15 mouse cellular contexts compared by ENCODE assay signal in the genomic region with DNA sequence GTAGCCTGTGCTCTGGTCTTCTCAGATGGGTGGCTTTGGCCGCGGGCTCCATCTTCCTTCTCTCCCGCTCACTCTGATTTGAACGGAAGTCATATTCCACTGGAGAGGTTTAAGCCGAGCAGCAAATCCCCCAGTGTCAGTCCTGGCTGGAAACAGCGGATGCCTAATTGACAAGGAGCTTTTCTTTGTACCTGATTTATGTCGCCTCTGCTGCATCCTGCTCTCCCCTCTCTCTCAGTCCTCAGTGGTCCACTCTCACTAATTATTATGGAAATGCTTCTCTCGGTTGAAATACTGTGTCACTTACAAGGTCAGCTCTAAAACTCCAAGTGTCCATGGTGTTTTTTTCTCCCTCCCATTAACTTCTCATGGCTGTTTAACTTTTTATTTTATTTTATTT.
"Had no signal": no experiment of that assay in that cellular context is flagged by ENCODE, and none has a peak within 500 bp of the region (broad histone marks: within the 10 kb centered on the region; RNA-seq: fewer than 3 reads in every experiment).

No protein-coding gene starts in this region.

- H3K4me3 ChIP-seq: liver, embryonic 15.5 days; megakaryocyte, embryonic 14.5 days; midbrain, embryonic 13.5 days had no signal

- DNase-seq: kidney, adult 11 months; kidney, adult 9 months; kidney, postnatal 36 days; layer of hippocampus, adult 9-11 months; lung, embryonic 14.5 days; lung, postnatal 10 days; lung, postnatal 4 days; thymus, adult 18-20 months; thymus, postnatal 25 days had no signal

- H3K9me3 ChIP-seq: liver, embryonic 15.5 days; megakaryocyte, embryonic 14.5 days; midbrain, embryonic 13.5 days had no signal

- H3K9ac ChIP-seq: liver, embryonic 15.5 days; lung, embryonic 14.5 days; midbrain, embryonic 13.5 days had no signal

- H3K27me3 ChIP-seq: liver, embryonic 15.5 days; megakaryocyte, embryonic 14.5 days; midbrain, embryonic 13.5 days had no signal

- H3K27ac ChIP-seq: hindbrain, postnatal 0 days; kidney, postnatal 0 days; liver, embryonic 15.5 days; midbrain, embryonic 13.5 days had no signal

- H3K4me1 ChIP-seq: liver, embryonic 15.5 days; megakaryocyte, embryonic 14.5 days had no signal

- H3K4me2 ChIP-seq: liver, embryonic 11.5 days; liver, embryonic 15.5 days; lung, embryonic 14.5 days; midbrain, embryonic 13.5 days had no signal

- ATAC-seq: hindbrain, postnatal 0 days; midbrain, embryonic 13.5 days had no signal

- H3K36me3 ChIP-seq: liver, embryonic 15.5 days; midbrain, embryonic 13.5 days had no signal
